Mouse (Mus musculus) bone marrow macrophage, adult 2 months (primary cell): ENCODE results near the gene Xrcc6.

Experiments used
- CTCF ChIP-seq: IDR thresholded peaks from 2 replicates; pipeline ENCODE4 v1.5.1; 2012; ENCODE audit warnings: low read depth, mild to moderate bottlenecking, low read length, moderate library complexity
- POLR2A ChIP-seq: IDR thresholded peaks from 2 replicates; pipeline ENCODE4 v1.6.1; 2012; ENCODE audit warnings: mild to moderate bottlenecking, low read depth, low read length, borderline replicate concordance

- no peak for TF ChIP-seq POLR2A
- TF ChIP-seq CTCF: no peak
Observed at GRCm38 (mm10) chr15:81951159-81951558, 36.5 kb upstream of the Xrcc6 start.
